ENCODE assay signal across 1 mouse cellular context in genomic region chr11:102406401-102406800, GRCm38 (mm10).
TF ChIP-seq lines count a peak whose summit lies in the region.

No protein-coding gene starts in this region.

TF ChIP-seq in MEL, 35 proteins besides CTCF, POLR2A, EP300 and RAD21:
- no peak for TF ChIP-seq GABPA (IDR thresholded peaks at IDR 0.05; ENCODE audit: low read depth, low read length)
- TF ChIP-seq ETS1 (IDR thresholded peaks at IDR 0.05; ENCODE audit: low read depth, low read length), result no peak
- no peak for TF ChIP-seq SMC3 (IDR thresholded peaks at IDR 0.05; ENCODE audit: low read depth, low read length)
- no peak for TF ChIP-seq RCOR1 (IDR thresholded peaks at IDR 0.05; ENCODE audit: low read depth, low read length)
- no peak for TF ChIP-seq MXI1 (IDR thresholded peaks at IDR 0.05; ENCODE audit: low read depth, low read length)
- TF ChIP-seq NRF1 (IDR thresholded peaks at IDR 0.05; ENCODE audit: insufficient read depth, low read depth, low read length, poor library complexity, severe bottlenecking), result no peak
- TF ChIP-seq KAT2A (conservative IDR thresholded peaks at IDR 0.05; ENCODE audit: low read depth, low read length), result no peak
- no peak for TF ChIP-seq NELFE (IDR thresholded peaks at IDR 0.05; ENCODE audit: low read depth, low read length)
- no peak for TF ChIP-seq MEF2A (IDR thresholded peaks at IDR 0.05; ENCODE audit: extremely low read depth, insufficient replicate concordance, low read depth, low read length, poor library complexity, severe bottlenecking)
- TF ChIP-seq HCFC1 (IDR thresholded peaks at IDR 0.05; ENCODE audit: low read depth, low read length), result no peak
- TF ChIP-seq MYC (IDR thresholded peaks at IDR 0.05; ENCODE audit: low read depth, low read length), result no peak
- TF ChIP-seq E2F4 (IDR thresholded peaks at IDR 0.05; ENCODE audit: borderline replicate concordance, low read depth, low read length), result no peak
- TF ChIP-seq UBTF (IDR thresholded peaks at IDR 0.05; ENCODE audit: borderline replicate concordance, insufficient read depth, low read depth, low read length), result no peak
- TF ChIP-seq ELF1 (IDR thresholded peaks at IDR 0.05; ENCODE audit: low read depth, low read length), result no peak
- no peak for TF ChIP-seq JUND (IDR thresholded peaks at IDR 0.05; ENCODE audit: low read depth, low read length)
- no peak for TF ChIP-seq ZNF384 (IDR thresholded peaks at IDR 0.05; ENCODE audit: low read depth, low read length)
- no peak for TF ChIP-seq MYB (IDR thresholded peaks at IDR 0.05; ENCODE audit: low read depth, low read length)
- no peak for TF ChIP-seq BHLHE40 (IDR thresholded peaks at IDR 0.05; ENCODE audit: borderline replicate concordance, low read depth, low read length)
